Mouse (Mus musculus) urinary bladder, postnatal 36 days (tissue): ENCODE measurements around the gene Nup214.

Source experiments
- DNase-seq, 2 experiments: peaks; one replicate each; pipeline ENCODE4 v3.0.0; 2022; ENCODE audit warnings: low spot score in 2 of 2, mixed read lengths in 1 of 2

Nup214 gene

DNA sequence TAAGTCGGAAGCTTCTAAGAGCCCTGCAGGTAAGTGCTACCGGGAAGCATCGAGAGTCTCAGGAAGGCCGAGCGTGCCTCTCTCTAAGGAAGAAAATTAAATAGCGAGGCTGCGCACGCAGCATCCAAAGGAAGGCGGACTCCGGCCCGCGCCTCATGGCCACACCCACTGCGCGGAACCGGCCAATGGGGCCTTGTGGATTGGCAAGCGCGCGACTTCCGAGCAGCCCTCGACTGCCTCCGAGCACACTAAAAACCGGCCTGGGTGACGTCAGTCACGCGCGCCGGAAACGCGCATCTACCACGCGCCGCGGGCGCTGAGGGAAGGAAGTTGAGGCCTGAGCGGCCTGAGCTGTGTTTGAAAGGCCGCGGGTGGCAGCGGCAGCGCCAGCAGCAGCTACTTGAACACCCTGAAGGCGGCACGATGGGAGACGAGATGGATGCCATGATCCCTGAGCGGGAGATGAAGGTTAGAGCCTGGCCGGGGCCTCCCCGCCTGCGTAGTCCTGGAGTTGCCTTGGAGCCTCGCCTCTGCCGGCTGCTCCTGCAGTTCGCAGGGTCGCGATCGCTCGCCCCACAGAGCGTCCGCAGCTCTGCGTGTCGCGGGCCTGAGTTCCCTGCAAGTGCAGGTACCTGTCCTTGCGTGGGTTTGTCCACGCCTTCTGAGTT, at the start of gene Nup214:
Gene Nup214, plus strand, starts transcription at position 296 of the 668 bp plus-strand sequence.
- DNase-seq: peak; percentile 99

DNA sequence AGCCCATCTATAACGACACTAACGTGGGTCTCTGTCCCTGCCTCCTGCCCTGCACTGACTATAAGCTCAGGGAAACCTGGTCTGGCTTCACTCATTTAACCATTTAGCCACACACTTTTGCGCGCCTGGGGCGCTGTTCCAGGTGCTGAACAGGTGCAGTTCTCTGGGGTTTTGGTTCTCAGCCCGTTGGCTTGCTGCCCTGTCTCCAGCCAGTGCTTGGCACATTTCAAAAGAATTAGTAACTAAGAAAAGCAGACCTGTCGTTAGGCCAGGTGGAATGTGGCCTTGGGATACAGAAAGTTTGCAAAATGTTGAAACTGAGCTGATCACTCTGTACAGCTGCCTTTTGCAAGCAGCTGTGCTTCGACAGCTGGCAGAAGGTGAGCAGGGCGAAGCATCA, 49.4 kb upstream of the Nup214 start:
- DNase-seq: no peak

DNA sequence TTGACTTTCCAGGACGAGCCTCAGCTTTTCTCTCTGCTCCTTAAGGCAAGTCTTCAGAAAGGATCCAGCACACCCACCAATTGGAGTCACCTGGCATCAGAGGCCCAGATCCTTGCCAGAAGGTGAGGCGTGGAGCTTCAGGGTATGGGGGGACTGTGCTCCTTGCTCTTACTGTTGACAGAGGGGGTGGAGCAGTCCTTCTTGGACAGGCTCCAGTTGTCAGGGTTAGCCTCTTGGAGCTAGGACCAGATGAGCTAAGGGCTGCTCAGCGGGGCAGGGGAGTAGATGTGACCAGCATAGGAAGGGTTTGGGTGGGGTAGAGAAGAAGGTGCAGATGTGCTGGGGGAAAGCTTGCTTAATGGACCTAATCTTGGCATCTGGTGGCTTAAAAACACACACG, 48.3 kb upstream of the Nup214 start:
- DNase-seq: no peak

DNA sequence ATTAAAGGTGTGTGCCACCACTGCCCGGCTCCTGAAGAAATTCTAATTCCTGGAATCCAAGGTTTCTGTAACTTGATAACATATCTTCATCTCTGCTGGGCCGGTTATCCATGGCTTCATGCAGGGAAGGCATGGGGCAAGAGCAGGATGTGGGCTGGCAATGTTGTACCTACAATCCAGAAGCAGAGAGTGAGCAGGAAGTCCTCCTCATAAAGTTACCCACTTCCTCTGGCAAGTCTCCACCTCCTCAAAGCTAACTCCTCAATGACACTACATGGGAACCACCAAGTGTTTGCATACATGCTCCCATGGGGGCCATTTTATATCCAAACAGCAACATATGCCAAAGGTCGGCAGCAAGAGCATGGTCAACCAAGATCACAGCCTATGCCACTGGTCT, 44.6 kb upstream of the Nup214 start:
- DNase-seq: no peak

DNA sequence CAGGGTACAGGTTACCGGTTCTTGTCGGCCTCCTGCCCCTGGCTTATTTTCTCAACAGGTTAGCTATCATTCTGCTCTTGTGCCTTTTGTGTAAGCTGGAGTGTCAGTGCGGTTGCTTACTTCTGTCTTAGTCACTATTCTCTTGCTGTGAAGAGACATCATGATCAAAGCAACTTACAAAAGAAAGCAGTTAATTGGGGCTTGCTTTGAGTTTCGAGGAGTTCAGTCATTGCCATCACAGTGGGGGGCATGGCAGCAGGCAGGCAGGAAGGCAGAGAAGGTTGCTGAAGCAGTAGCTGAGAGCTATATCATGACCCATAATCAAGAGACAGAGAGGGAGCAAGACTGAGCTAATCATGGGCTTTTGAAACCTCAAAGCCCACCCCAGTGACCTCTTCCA, 39.7 kb upstream of the Nup214 start:
- DNase-seq: no peak

DNA sequence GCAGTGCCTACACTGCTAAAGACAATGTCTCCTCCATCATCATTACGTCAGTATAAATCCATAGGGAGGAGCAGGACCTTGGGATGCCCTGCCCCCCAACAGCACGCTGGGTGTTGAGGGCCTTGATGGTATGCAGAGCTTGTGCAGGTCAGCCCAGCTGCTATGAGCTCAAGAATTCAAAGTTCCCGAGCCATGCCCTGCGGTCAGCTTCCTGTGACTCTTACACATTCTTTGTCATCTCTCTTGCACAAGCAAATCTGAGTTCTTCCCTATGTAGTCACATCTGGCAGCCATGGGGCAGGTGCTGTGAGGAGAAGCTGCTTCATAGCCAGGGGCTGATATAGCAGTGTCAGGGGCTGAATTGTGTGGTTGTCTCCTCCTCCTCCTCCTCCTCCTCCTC, 39.2 kb upstream of the Nup214 start:
- no peak for DNase-seq

DNA sequence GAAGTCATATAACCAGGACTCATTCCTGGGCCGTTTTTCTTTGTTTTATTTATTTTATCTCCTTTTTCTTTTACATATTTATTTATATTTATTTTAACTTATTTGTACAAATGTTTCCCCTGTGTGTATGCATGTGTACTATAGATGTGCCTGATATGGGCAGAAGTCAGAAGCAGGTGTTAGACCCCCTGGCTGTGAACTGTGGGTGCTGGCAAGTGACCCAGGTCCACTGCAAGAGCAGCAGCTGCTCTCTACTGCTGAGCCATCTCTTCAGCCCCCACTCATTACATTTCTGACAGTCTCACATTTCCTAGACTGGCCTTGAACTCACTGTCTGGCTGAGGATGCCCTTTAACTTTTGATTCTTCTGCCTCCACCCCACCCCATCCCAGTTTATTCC, 35.9 kb upstream of the Nup214 start:
- DNase-seq: no peak

DNA sequence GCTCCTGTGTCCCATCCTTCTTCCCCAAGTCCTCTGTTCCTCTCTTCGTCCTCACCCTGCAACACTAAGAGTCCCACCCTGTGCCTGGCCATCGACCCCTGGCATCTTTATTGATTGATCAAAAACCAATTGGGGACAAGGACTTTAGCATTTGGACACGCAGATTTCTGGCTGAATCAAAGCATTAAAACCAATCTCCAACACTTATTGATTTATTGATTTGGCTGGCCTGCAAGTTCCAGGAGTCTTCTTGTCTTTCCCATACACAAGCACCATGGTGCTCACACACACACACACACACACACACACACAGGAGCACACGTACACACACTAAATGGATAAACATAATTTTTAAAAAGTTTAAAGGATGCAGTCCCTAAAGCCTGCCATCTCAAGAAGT, 31.2 kb upstream of the Nup214 start:
- no peak for DNase-seq

DNA sequence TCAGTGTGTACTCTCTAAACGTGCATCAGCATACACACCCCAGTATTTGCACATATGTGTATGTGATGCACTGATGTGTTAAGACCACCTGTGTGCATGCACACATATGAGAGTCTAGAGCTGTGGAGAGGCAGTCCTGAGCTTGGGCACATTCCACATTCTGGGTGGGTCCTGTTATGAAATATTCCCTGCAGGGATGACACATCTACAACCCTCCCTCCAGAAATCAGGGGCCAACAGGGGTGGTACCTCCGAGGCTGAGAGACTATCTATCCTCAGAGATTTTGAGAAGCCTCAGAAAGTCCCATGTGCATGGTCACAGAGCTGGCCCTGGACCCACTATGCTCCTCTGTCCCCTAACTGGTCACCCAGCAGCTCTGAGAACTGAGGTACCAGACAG, 28.7 kb upstream of the Nup214 start:
- DNase-seq: no peak

DNA sequence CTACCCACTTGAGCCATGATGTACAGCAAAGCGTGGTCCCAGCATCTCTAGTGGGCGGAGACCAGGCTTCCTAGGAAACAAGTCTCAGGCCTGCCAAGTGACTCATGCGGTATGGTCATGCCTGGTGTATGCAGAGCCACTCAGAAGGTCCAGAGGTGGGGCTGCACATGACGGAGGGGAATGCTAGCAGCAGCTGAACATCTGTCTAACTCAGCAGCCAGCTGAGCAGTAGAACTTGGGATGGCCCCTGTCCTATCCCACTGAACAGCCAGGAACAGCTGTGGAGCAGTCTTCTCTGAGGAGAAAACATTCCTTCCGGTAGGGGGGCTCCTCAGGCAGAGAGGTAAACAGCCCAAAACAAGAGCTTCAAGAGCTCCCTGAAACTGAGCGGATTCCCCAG, 25.8 kb upstream of the Nup214 start:
- DNase-seq: peak in 1 of 2 experiments; percentile 31

DNA sequence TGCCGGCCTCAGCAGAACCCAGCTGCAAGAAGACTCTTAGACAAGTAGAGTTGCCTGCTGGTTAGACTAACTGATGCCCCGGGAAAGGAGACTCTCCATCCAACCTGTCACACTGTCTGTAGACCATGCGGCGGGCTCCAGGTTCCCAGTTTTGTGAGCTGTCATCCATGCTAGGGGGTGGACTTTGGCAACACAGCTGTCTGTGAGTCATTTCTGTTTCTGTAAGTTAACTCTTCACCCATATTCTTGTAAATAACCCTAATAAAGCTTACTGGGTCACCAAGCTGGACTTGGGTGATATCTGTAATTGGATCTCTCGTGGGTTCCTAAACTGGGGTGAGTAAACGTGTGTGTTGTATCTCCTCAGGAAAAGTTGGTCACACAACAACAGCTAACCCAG, 25.4 kb upstream of the Nup214 start:
- DNase-seq: no peak

DNA sequence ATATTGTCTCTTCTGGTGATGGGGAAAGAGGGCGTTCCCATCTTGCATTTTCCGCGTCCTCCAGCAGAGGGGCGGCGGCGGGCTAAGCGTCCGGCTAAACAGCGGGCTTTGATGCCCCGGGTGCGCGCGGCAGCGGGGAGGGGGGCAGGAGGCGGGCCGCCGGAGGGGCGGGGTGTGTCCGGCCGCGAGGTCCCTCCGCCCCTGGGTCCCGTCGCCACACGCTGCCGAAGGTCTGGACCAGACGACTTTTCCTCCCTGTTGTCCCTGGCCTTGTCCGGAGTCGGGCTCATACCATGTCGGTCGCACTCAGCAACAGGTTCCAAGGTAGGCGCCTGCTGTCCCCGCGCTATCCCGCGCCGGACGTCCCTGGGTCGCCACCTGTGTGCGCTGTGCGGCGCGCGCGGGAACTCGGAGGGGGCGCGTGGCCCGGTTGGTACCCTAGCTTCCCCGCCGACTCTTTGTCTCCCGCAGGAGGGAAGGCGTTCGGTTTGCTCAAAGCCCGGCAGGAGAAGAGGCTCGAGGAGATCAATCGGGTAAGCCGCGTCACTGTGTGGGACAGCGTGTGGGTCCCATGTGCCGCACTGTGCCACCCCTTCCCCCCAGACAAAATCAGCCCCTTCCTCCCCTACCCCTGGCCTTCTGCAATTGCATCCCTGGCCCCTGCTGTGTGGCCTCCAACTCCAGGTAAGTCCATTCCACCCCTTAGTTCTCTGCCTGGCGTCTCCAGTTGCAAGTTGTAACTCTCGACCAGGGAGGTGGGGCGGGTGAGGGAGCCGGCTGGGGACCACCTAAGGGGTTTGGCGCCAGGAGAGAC, 24.0 kb upstream of the Nup214 start, which contains the start of gene Aif1l:
Gene Aif1l, plus strand, starts transcription at position 82 of the 814 bp plus-strand sequence.
- DNase-seq: peak; percentile 46 to 57

DNA sequence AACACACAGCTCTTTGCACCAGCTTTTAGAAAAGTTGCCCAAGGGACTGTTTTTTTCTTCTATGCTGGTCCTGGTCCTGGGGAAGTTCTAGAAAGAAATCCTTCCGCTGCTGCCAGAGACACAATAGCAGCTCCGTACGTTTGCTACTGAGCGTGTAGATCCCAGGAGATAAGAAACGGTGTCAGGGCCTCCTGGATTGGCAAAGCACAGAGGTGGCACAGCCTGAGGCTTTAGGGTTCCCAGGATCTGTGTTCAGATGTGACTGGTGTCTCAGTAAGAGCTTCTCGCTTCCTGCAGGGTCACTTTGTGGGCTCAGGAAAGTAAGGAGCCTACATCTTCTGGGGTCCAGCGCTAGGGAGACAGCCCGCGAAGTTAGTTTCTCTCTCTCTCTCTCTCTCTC, 23.3 kb upstream of the Nup214 start:
- no peak for DNase-seq

DNA sequence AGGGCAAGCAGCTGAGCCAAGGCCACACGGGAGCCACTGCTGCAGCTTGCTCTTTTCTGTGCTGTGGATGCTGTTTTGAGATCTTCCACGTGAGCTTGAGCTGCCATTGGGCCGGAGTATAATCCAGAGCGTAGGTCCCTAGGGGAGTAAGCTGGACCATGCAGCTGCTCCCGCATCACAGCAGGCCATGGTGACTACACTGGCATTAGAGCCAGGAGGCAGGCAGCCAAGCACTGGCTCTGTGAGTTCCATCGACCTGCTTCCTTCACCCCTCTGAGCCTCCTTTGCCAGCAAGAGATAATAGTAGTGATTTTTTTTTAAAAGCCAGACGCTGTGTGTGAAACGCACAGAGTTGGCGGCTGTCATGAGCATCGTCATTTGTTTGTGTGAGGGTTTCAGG, 22.0 kb upstream of the Nup214 start:
- no peak for DNase-seq

DNA sequence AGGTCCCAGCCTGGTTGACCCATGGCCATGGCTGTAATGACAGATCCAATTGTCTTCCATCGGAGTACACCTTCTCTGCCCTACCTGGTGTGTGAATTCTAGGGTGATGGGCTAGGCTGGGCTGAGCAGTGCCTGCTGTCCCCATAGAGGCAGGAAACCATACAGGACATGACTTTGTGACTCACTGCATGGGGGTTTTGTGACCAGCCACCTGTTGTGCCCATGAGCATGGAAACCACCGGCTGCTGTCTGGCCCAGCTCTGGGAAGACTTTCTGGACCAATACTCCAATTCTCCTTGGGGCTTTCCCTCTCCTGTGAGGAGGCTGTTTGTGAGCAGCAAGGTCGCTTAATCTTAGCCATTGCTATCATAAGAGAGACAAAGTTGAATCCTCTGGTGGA, 21.5 kb upstream of the Nup214 start:
- no peak for DNase-seq

DNA sequence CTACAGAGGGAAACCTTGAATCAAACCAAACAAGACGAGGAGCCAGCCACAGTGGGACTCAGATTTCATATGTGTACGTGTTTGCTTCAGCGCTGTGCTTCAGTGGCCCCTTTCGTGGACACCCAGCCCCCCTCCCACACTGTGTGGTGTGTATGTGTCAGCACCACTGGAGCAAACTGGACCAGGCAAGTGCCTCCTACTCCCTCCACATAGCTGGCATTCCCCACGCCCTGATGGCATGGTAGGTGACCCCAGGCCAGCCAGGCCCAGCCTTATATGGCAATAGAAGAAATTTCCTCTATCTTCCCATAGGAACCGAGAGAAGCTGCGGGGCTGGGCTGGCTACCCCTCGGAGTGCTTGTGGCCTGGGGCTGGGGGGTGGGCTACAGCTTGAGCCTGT, 20.5 kb upstream of the Nup214 start:
- DNase-seq: no peak

DNA sequence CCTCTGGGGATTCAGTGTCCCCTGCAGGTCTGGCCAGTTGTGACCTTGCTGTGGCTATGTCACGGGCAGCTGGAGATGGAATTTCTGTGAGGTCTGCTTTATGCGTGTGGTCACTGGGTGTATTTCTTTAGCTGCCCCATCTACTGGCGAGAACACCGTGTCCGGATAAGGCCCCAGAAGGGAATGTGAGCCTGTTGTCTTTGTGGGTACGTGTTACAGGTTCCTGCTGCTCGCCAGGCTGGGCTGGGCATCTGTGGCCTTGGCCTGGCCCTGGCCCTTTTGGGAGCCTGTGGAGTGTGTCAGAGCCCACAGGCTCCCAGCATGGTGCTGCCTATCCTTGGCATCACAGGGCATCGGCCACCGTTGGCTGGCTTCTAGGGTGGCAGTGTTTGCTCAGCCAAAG, 19.5 kb upstream of the Nup214 start:
- no peak for DNase-seq

DNA sequence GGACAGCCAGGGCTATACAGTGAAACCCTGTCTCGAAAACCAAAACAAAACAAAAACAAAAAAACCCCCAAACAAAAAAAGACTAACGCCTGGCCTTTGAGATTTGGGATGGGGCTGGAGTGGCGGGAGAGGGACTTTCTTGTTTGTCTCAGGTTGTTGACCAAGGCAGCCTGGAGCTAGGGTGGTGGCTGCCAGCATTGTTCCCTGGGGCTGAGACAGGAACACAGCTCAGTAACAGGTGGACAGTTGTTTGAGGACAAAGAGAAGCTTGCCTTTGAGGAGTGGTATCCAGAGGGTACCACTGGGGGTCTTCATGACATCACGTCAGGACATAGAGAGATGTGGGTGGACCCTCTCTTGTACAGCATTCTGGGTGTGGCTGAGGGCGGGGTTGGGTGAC, 18.6 kb upstream of the Nup214 start:
- DNase-seq: no peak

DNA sequence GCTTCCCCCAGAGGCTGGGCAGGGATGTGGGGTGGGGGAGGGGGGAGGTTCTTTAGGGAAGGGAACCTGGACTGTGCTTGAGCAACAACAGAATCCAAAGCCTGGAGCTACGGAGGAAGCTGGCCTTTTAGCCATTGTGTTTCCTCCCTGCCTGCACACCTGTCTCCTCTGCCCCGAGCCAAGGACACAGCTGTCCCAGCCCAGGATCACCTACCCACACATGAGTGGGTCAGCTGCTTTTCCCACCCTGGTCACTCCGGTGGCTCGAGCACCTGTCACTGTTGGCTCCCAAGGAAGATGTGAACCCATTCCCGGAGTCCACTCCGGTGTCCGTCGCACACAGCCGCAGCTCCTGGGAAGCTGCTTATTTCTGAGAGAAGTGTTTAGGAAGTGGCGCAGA, 17.0 kb upstream of the Nup214 start:
- DNase-seq: no peak

DNA sequence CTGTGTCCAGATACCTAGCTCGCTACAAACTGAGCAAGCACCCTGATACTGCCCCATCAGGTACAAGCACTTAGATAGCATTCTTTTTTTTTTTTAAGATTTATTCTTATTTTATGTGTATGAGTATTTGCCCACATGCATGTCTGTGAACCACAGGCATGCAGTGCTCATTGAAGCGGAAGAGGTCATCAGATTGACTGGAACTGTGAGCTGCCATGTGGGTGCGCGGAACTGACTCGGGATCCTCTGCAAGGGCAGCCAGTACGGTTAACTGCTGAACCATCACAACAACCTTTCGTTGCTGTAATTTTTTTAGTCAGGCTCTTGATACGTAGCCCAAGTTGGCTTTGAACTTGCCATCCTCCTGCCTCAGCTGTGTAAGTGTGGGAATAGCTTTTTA, 13.2 kb upstream of the Nup214 start:
- DNase-seq: no peak

DNA sequence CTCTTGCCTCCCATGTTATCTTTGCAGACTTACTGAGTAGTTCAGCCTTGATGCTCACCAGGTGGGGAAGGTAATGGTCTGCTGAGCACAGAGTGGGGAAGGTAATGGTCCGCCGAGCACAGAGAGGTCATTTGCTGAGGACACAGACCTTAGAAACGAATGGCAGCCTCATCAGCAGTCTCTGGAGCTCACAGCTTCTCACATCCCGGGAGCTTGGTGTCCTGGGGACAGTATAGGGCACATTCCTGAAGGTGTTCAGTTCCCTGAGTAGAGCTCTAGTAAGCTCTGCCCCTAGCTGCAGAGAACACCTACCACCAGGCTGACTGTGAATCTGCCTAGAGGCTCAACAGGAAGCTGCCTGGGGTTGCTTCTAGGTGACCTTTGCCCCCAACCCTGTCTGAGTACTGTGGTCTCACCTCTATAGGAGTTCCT, 12.4 kb upstream of the Nup214 start:
- no peak for DNase-seq

DNA sequence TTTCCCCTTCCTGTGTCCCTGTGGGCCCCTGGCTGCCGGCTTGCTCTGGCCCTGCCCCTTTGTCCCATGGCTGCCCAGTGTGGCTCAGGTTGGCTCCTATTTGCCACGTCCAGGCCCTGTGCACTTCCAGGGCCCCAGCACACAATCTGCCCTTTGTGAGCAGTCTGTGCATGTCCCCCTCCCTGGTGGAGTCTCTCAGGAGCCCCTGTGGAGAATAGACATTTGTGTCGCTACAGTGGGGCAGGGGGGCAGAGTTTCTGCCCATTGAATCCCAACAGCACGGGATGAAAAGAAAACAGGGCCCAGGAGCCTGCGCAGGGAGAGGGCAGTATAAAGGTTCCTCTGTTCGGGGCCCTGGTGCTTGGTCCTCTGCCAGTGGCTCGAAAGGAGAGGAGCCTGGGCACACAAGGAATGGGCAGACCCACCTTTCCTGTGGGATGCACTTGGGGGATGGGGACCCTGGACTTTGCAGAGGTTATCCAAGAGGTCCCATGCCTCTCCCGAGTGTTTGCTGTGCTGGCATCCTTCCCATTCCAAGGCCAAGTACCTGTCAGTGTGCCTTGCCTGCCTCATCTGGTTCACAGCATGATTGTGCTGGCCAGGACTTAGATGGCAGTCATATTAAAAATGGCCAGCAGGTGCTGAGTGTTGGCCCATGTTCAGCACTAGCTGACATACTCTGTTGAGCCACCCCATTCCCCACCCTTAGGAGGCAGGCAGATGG, 11.6 kb upstream of the Nup214 start:
- no peak for DNase-seq

DNA sequence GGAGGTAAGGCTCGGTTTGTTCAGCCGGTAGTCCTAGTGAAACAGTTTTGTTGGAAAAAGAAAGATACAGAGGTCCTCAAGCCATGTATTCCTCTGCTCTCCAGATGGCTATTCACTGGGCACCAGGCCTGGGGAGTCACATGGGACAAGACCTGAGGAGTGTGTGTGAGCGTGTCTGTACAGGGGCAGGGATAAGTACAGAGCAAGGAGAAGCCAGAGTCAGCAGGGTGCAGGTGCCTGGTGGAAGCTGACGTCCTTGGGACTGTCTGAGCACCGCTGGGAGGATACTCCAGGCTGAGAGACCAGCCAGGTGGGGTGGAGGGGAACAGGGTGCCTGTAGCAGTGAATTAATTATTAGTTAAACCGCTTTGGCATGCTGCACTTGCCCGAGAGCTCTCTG, 10.7 kb upstream of the Nup214 start:
- no peak for DNase-seq
